Mouse (Mus musculus) adrenal gland (tissue): ENCODE data around the gene Stradb.

Experiments used
- intact Hi-C: fragments of 180-260 bp; cut with DNase I; formaldehyde crosslinking; loops from one replicate; pipeline ENCODE4 v1.15.1; 2025
- long read RNA-seq, 2 experiments: library from polyadenylated mRNA; unstranded; transcript quantifications; one replicate each; pipeline ENCODE4 v2.0.0; 2020; ENCODE audit warnings: borderline replicate concordance in 1 of 2; ENCODE audit not compliant: insufficient replicate concordance in 1 of 2

Stradb gene
- long read RNA-seq, experiment 1, transcript Stradb-201 (12 exons, 2,960 nt): major isoform, 13 of 19 reads
- long read RNA-seq, experiment 1, partial matches to known transcripts: 1 of 19 reads
- long read RNA-seq, experiment 1, other reads (novel, unspliced or antisense): 0 of 19 reads
- long read RNA-seq, experiment 2, transcript Stradb-201 (12 exons, 2,960 nt): major isoform, 14 of 20 reads
- long read RNA-seq, experiment 2, partial matches to known transcripts: 1 of 20 reads
- long read RNA-seq, experiment 2, other reads (novel, unspliced or antisense): 0 of 20 reads

DNA sequence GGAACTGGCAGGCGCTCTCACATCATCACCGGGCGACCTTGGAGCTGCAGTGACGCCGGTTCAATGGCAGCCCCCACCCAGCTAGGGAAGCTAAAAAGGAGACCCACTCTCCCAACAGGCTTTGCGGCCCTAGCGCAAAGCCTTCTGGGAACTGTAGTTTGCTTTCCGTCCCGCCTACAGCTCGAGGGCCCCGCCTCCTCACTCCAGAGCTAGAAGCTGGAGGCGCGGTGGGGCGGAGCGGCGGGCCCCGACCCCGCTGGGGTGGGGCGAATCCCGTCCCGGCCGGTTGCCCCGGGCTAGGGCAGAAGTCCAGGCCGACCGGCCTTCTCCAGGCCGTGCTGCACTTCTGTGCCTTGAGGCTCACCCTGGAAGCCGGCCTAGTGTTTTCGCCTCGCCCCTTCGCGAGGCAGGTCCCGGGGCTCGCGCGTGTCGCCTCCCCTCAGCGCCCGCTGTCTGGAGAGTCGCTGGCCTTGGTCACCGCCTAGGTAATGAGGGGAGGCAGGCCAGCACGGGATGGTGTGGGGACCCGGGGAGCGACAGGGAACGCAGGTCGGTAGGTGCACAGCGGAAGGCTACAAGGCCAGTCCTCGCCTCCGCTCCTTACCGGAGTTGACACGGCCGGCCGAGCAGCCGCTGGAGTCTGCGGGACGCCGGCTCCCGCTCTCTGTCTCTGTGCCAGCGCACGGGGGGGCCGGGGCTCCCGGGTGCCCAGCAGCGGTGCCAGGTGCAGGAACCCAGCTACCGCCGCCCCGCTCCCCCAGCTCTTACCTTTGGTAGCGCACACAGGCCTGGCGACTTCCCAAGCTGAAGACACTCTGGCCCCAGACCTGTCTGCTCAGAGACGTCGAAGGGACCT, at the start of gene Stradb, which contains the start of gene Trak2:
Gene Stradb, plus strand, starts transcription at position 157 of the 856 bp plus-strand sequence.
Gene Trak2, minus strand, starts transcription at position 65 of the 856 bp plus-strand sequence.
- intact Hi-C loops: loop anchor here (5.0 kb wide), 1 partner anchor 61 kb away; no protein-coding TSS in a partner anchor

DNA sequence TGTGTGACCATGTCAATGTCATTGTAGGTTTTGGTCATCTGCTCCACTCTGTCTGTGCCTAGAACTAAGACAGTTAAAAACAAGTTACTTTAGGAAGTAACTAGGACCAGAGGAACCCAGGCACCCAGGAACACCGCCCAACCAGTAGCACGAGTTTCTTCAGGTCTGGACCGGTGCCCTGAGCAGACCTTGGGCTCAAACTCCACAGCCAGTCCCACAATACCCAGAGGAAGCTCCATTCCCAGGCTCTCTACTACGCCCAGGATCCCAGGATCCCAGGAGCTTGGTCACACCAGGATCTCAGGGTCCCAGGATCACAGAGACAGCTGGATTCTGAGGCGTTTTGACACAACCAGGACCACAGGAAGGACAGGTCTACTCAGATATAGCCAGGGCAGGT, 46.7 kb upstream of the Stradb start:
- intact Hi-C loops: no loop called here

DNA sequence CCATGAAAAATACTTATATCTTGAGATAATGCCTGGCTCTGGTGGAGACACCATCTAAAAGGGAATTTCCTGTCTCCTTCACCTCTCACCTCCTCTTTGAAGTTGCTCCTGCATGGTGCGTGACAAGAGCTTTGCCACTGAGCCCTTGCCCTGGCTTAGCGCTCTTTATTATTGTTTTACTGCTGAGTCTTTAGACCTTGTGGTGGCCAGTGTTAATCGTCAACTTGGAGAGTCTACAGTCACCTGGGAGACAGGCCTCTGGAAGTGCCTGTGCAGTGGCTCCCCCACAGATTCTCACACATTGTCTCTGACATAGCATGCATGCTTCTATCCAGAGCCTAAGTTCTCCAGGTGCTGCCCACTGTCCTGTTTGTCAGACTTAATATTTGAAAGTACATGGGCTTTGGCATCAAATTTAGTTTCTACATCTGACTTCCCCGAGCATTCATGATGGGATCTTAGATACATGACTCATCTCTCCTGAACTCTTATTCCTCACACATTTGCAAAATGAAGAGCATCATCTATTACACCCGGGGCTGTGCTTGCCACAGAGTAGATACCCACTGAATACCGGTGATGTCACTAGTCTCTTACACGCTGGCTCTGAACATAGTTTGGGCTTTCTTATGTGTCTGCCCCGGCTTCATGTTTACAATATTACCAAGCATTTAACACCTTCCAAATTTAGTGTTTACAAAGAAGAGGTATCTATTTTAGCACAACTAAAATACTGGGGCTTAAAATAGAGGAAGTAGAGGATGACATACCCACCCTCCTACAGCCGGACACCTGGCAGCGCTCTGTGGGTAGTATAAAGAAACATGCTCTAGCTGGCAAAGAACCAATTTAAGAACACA, 36.3 kb upstream of the Stradb start:
- intact Hi-C loops: no loop called here

DNA sequence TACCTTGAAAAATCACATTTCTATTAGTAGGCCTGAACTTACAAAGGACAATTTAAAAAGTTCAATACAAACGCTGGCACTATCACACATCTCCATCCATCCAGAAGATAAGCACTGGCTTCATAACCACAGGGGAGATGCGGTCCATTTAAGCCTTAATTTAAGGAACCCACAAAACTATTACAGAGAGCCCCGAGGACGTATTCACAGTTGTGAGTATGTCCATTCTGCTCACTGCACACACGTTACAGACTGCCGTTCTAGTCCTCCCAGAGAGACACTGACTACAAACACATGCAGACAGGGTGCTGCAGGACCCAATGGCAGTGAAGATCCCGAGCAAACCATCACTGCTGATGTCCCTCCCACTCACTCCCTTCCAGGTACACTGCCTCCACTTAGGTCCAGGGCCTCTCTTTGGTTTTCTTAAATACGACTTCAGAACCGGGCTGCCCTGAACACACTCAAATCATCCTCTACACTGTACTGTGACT, 35.7 kb upstream of the Stradb start:
- intact Hi-C loops: no loop called here

DNA sequence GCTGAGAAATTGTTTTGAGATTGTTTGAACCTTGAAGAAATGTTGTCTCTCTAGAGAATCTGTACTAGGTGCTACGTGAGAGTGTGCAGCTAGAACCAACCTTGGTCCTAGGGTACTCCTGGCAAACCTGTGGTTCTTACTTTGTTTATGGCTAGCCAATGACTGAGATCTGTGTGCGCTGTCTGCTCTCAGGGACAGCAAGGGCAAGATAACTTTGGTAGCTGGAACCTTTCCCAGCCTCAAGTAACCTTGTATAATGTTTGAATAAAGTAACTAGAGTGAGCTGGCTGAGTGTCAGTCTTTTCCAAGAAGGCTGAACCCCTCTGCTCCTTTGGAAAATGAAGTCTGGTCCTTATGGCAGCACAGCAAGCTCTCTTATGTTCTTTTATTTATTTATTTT, 27.8 kb upstream of the Stradb start:
- intact Hi-C loops: no loop called here

DNA sequence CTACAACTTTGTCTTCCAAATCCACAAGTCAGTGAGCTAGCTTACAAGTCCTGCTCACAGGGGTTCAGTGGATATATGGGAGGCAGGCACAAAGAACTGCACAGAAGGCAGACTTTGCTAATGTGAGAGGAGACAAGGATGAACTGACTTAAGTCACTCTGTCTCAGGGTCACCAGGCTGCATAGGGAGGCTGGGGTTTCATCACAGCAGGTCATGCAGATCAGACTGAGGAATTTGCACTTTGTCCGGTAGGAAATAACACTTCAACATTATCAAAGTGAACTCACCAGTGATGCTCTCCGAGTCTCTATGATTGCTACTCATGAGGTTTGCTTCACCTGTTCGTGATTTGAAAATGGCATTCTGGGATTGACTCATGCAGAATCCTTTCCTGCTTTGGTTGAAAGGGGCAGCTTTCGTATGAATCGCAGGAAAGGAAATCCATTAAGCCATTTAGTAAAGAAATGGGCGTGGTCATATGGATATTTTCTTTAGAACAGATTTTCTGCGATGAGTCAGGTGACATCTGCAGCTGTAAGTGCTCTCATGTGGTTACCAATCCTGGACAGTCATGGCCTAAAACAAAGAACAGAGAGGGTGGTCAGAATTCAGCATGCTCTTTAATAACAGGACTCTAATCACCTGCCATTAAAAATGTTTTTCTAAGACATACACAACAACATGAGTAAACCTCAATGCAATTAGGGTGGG, 27.2 kb upstream of the Stradb start:
- intact Hi-C loops: no loop called here

DNA sequence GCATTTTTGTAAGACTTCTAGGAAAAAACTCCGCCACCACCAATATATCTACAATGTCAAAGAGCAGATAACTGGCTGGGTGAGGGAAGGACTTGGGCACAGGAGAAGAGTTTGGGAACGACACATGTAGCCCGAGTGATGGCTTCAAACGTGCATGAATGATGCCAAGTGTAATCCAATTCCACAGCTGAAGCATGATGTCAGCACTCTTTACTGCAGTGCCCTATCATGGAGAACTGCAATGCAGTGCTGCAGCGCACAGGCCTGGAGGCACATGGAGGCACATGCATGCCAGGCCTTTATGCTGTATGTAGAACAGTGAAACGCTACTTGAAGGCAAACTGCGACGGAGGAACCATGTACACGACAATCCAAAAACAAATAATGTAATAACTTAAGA, 26.6 kb upstream of the Stradb start:
- intact Hi-C loops: no loop called here

DNA sequence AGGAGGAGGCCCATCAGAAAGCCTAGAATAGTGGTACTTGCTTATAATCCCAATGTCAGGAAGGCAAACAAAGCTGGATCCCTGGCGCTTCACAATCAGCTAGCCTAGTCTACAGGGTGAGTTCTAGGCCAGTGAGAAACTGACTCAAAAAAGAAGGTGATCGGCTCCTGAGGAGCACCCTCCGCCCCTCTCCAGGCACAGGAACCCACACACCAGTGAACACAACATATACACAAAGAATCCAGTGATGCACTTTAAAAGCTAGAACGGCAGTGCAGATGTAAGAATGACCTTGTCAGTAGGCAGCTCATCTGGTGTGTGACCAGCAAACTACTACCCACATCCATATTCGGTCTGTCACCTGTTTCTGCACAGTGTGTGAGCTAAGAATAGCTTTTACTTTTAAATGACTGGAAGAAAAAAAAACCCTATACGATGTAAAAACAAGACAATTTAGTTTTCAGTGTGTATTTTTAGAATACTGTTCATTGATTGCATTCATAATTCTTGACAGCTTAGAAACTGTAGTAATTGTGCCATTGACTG, 23.7 kb upstream of the Stradb start:
- intact Hi-C loops: no loop called here

DNA sequence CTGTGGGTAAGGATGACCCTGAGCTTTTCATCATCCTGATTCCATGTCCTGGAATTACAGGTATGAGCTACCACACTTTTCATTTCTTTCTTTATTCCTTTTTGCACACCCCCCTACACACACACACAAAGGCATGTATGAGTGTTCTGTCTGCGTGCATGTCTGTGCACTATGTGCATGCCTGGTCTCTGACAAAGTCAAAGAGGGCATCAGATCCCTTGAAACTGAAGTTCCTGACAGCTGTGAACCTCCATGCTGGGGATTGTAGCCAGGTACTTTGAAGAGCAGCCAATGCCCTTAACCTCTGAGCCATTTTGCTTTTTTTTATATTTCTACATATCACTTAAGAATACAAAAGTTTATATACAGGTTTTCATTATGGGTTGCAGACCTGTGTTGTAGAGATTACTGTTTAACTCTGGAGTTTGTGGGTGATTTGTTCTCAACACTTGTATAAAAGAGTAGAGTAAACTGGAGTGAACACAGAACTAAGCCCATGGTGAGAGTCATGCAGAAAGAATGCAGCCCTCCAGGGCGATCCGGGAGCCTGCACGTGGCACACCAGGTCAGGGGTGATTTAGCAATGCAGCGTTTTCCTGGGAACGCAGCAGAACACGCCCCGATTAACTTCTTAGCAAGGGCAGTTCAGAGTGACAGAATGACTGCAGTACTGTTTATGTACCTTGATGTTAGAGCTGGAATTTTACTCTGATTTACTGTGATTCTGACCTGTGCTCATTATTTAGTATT, 22.2 kb upstream of the Stradb start:
- intact Hi-C loops: no loop called here

DNA sequence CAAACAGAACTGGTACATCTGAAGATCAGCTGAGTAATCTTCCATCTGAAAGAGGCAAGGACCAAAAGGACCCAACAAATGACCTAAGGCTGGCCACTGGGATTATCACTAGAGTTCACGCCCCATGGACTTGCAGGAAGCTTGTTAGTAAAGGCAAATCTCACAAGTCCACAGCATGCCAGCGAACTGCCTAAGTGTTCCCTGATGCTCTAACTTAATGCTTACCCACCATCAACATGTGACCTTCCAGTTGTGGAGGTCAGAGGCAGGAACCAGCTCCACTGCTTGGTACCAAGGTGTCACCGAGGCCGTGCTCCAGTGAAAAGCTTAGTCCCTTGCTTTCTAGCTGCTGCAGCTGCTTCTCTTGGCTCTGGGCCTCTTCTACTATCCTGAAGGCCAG, 21.5 kb upstream of the Stradb start:
- intact Hi-C loops: no loop called here

DNA sequence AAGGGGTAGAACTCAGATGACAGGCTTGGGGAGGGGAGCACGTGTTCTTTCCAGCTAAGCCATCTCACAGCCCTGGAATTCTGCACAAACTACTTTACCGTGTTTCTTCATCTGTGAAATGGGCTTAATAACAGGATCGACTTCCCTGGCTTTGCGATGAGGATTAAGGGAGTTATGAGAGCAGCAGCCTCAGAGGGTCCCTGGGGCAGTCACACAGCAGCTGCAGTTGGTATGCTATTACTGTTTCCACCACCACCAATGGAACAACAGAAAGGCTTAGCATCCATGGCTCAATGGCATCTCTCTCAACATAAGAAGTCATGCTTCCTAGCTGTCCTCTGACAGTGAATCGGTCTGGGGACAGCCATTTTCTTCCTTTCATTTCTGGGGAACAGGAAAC, 20.8 kb upstream of the Stradb start:
- intact Hi-C loops: no loop called here

DNA sequence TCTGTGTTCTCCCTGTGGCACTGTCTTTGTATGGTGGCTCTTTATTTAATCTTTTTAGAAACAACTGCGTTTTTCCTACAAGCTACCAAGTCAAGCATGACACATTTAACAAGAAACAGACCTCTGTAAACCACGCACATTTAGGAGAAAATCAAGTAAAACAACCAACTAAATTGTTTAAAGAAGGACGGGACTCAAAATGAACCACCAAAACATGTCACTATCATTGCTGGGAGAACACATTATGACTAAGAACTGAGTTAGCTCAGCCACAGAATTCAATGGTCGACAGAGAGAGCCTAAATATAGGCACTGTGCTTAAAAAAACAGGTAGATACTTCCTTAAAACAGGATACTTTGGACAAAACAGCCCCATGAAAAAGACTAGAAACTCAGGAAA, 20.3 kb upstream of the Stradb start:
- intact Hi-C loops: no loop called here

DNA sequence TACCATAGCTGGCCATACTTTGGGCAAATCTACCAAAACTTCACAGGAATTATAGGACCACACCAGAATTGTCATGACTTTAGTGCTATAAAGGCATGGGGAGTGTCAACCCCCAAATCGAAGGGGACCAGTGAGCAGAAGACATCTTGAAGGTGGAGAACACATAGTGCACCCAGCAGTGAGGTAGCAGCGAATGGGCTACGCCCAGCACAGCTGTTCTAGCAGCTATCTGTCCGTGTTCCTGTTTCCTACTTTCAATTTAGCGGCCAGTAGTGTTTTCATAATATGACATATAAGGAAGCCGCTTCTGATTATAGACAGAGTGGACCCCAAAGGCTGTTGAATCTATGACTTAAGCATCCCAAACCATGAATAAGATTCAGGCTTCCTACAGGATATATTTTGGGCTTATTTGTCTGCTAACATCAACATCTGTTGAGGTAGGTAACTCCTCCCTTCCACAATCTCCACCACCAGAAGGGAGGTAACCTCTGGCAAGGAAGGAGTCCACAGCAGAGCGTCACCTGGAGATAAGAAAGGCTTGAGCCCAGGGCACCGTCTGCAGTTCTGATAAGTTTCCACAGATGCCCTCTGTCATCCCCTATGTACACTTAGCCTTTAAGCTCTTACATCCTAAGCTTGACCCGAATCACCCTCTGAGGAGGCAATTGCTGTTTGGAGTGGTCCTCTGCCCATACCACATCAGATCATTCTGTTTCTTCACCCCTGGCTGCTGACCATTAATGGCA, 19.5 kb upstream of the Stradb start:
- intact Hi-C loops: no loop called here

DNA sequence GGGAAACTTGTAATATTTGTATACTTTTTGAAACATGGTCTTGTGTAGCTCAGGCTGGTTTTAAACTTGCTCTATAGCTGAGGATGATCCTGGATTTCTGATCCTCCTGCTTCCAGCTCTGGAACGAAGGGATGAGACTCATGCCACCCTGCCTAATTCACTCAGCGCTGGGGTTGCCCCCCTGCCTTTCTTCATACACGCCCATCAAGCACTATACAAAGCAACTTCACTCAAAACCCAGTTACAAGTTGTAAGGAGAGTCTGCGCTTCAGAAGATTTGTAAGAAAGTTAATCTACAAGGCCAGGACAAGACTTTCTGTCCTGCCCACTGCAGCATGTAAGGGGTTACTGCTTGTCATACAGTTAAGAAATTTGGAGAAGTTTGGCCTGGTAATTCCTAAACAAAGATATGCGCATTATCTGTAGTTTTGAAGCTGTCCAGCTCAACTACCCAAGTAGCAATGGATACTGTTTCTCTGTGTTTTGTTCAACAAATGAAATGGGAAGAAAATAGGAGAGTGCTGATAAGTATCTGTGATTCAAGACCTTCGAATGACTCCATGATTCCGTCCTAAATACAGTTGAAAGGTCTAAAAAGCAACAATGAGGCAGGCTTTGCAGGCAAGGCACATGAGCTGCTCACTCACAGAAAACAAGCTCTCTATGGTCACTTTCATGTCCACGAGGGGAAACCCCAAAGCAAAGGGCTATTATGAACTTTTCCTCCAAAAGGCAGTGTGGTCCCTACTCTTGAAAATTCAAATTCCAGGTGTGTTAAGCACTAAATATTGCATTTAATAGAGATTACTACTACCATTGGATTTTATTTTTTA, 18.5 kb upstream of the Stradb start:
- intact Hi-C loops: no loop called here

DNA sequence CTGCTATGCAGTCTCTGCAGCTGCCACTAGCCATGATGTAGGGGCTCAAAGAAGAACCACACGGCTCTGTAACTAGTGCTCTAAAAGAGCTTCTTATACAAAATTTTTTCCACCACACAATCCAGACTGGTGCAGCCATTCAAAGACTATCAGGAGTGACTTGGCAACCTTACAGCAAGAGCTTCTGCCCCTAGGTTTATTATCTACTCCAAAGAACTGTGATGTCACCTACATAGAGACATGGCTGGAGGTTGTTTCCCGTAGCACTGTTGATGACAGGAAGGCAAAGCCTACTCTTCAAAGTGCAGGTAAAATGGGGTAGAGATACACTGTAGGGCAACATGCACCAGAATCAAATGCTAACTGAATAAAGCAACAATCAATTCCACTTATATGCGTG, 17.6 kb upstream of the Stradb start:
- intact Hi-C loops: no loop called here

DNA sequence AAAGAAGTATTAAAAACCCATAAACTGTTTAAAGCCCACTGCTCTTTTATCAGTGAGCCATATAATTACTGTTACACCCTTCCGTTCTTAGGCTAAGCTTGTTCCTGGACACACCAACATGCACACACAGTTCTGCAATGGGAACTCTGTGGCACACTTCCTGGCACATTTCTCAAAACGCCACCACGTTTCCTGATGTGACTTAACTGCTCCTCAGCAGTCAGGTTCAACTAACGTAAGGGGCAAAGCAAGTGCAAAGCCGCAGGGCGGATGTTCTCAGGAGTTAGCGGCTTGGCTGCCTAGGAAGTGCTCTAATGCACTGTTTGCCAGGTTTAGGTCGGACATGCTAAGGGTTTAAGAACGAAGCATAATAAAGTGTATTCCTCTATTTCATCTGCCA, 17.1 kb upstream of the Stradb start:
- intact Hi-C loops: no loop called here

DNA sequence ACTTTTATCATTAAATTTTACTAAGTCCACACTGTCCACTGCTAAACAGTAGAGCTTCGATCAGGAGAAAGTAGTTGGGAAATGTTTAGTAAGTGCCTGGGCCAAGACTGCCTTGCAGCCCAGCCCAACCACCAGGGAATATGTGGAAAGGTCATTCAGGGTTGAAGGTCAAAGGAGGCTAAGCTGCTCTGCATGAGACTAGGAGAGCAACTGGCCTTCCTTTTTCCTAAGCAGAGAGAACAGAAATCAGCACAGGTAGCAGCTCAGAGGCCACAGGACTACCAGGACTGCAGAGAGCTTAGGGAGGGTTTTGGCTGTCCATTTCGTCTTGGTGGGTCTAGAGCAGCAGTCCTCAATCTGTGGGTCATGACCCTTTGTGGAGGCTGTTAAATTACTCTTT, 15.4 kb upstream of the Stradb start:
- intact Hi-C loops: no loop called here
